9 mouse cellular contexts compared by ENCODE assay signal in the genomic region with DNA sequence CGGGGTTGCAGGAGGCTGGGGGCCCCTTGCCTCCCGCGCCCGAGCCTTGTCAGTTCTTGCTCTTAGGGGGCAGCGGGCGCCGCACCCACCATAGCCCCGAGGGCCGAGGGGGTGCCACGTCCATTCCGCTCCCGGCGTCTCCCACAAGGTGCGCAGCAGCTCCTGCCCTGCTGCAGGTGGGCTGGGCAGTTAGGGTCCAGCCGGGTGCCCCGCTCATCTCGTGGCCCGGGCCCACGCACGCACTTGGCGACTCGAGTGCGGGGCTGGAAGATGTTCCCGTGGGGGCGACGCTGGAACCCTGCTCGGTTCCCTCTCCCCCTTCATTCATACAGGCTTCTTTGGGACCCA. TPM values are rescaled to one million over a fixed set of nuclear protein-coding genes. Genes with fewer than 3 reads are reported as not detected.
A peak's percentile ranks its signal among the peaks of the same experiment; 100 is the strongest.
DNase-seq lines count a peak whose midpoint lies in the region; ATAC-seq and TF ChIP-seq lines count a peak whose summit lies in the region.
"Had no signal": no experiment of that assay in that cellular context is flagged by ENCODE, and none has a peak within 500 bp of the region (broad histone marks: within the 10 kb centered on the region; RNA-seq: fewer than 3 reads in every experiment).

No protein-coding gene starts in this region.

- TF ChIP-seq POLR2A in liver, adult 2 months (IDR thresholded peaks at IDR 0.05; ENCODE audit: extremely low read depth, insufficient read depth, low read length): no peak

- WGBS in liver, adult 2 months: 1% methylated on average over 27 of the region's 27 CpGs
- WGBS in embryonic facial prominence, embryonic 15.5 days: 1% methylated on average over 27 of the region's 27 CpGs
- 0% methylated on average over 27 of the region's 27 CpGs for WGBS in intestine, postnatal 0 days
- under 1% methylated on average over 27 of the region's 27 CpGs for WGBS in neural tube, embryonic 12.5 days

- DNase-seq in liver, adult 2 months (ENCODE audit: extremely low read depth, low read depth, low spot score): no peak
- no peak for DNase-seq in liver
- DNase-seq in ovary, adult 18-20 months (ENCODE audit: low spot score): no peak
- no peak for DNase-seq in thymus, postnatal 10 days (ENCODE audit: low spot score in 2 of 2)
- no peak for DNase-seq in right cerebral cortex, postnatal 10 days (ENCODE audit: low spot score in 2 of 2)

- H3K4me2 ChIP-seq in embryonic facial prominence, embryonic 15.5 days (replicated peaks): peak overlapping the region; percentile 90
- peak overlapping the region; percentile 100 for H3K4me2 ChIP-seq in intestine, postnatal 0 days (replicated peaks; ENCODE audit: low read depth)
- H3K4me2 ChIP-seq in neural tube, embryonic 12.5 days (replicated peaks): peak overlapping the region; percentile 92

- H3K9ac ChIP-seq in liver, adult 2 months (ENCODE audit: low read depth, low read length): peak overlapping the region; percentile 88
- peak overlapping the region; percentile 83 for H3K9ac ChIP-seq in embryonic facial prominence, embryonic 15.5 days
- peak overlapping the region; percentile 94 for H3K9ac ChIP-seq in intestine, postnatal 0 days (ENCODE audit: low read depth, low read length)
- H3K9ac ChIP-seq in neural tube, embryonic 12.5 days: peak overlapping the region; percentile 89

- H3K36me3 ChIP-seq in liver, adult 2 months (ENCODE audit: control insufficient read depth, insufficient read depth, low read length): no peaks in the 10 kb centered on the region
- no peaks in the 10 kb centered on the region for H3K36me3 ChIP-seq in embryonic facial prominence, embryonic 15.5 days
- H3K36me3 ChIP-seq in intestine, postnatal 0 days (ENCODE audit: control insufficient read depth, insufficient read depth): no peaks in the 10 kb centered on the region
- no peaks in the 10 kb centered on the region for H3K36me3 ChIP-seq in neural tube, embryonic 12.5 days

- H3K9me3 ChIP-seq in embryonic facial prominence, embryonic 15.5 days (replicated peaks): no peaks in the 10 kb centered on the region
- no peaks in the 10 kb centered on the region for H3K9me3 ChIP-seq in intestine, postnatal 0 days (ENCODE audit: control insufficient read depth)
- H3K9me3 ChIP-seq in neural tube, embryonic 12.5 days: no peaks in the 10 kb centered on the region

- peaks cover 21% of the 10 kb centered on the region for H3K79me2 ChIP-seq in liver, adult 2 months (ENCODE audit: control insufficient read depth, insufficient read depth, low read length)

- no peaks in the 10 kb centered on the region for H3K27me3 ChIP-seq in liver, adult 2 months (ENCODE audit: control insufficient read depth, insufficient read depth, low read length)
- H3K27me3 ChIP-seq in embryonic facial prominence, embryonic 15.5 days: no peaks in the 10 kb centered on the region; the same call in 1 of the 2 replicates
- no peaks in the 10 kb centered on the region for H3K27me3 ChIP-seq in intestine, postnatal 0 days (replicated peaks; ENCODE audit: control insufficient read depth, insufficient read depth, low read length)
- no peaks in the 10 kb centered on the region for H3K27me3 ChIP-seq in neural tube, embryonic 12.5 days (replicated peaks)

- peak overlapping the region; percentile 79 for H3K4me3 ChIP-seq in liver, adult 2 months (ENCODE audit: insufficient read depth, low read depth, low read length)
- peak overlapping the region; percentile 87 for H3K4me3 ChIP-seq in embryonic facial prominence, embryonic 15.5 days (replicated peaks)
- H3K4me3 ChIP-seq in intestine, postnatal 0 days (ENCODE audit: low read depth, low read length): peak overlapping the region; percentile 98
- H3K4me3 ChIP-seq in neural tube, embryonic 12.5 days: peak overlapping the region; percentile 92

- peak overlapping the region; percentile 63 for H3K27ac ChIP-seq in liver, adult 2 months (replicated peaks; ENCODE audit: insufficient read depth, low read depth, low read length)
- peak overlapping the region; percentile 92 for H3K27ac ChIP-seq in embryonic facial prominence, embryonic 15.5 days (replicated peaks)
- peak overlapping the region; percentile 30; the same call in 1 of the 2 replicates for H3K27ac ChIP-seq in intestine, postnatal 0 days (ENCODE audit: low read depth, low read length)
- no peak overlapping the region for H3K27ac ChIP-seq in neural tube, embryonic 12.5 days

- TF ChIP-seq CTCF in liver, adult 2 months (IDR thresholded peaks at IDR 0.05; ENCODE audit: low read depth, low read length): no peak
- TF ChIP-seq CTCF in intestine, postnatal 0 days (IDR thresholded peaks at IDR 0.05; ENCODE audit: low read depth): no peak

- no peak; the same call in 1 of the 2 replicates for ATAC-seq in embryonic facial prominence, embryonic 15.5 days (ENCODE audit: insufficient number of reproducible peaks, low FRiP score, low TSS enrichment, low read depth)
- ATAC-seq in intestine, postnatal 0 days: peak; percentile 37
- ATAC-seq in neural tube, embryonic 12.5 days (ENCODE audit: low FRiP score, low read depth): peak; percentile 73; the same call in 1 of the 2 replicates

- H3K4me1 ChIP-seq in liver, adult 2 months (ENCODE audit: control insufficient read depth, insufficient read depth, low read length): peaks cover 10% of the 10 kb centered on the region
- peaks cover 25% of the 10 kb centered on the region for H3K4me1 ChIP-seq in embryonic facial prominence, embryonic 15.5 days
- peaks cover 8% of the 10 kb centered on the region; the same call in 1 of the 2 replicates for H3K4me1 ChIP-seq in intestine, postnatal 0 days (replicated peaks; ENCODE audit: control insufficient read depth, insufficient read depth, low read length)
- peaks cover 17% of the 10 kb centered on the region for H3K4me1 ChIP-seq in neural tube, embryonic 12.5 days

RNA-seq across cellular contexts. Expression of a gene that starts 0.4 kb away (rescaled TPM):
- total RNA-seq in liver, adult 2 months (2014; rRNA removed): 20.3 and 25.8 TPM in 2 replicates
- polyA plus RNA-seq in liver, adult 2 months (2012; rRNA removed): 43.5 and 49.4 TPM in 2 replicates
- 67.3 and 67.5 TPM in 2 replicates for polyA plus RNA-seq in embryonic facial prominence, embryonic 15.5 days (2015; fragmentation: Nextera tagmentation; extraction: Ambion mirVana)
- 39.2 and 39.9 TPM in 2 replicates for polyA plus RNA-seq in intestine, postnatal 0 days (2015; fragmentation: Nextera tagmentation; extraction: Ambion mirVana)
- polyA plus RNA-seq in neural tube, embryonic 12.5 days (2016; fragmentation: Nextera tagmentation; extraction: Ambion mirVana): 60.3 and 68.7 TPM in 2 replicates

RNA-seq across cellular contexts. Expression of a gene that starts 36.7 kb away (rescaled TPM):
- total RNA-seq in liver, adult 2 months (2014; rRNA removed): 0.34 and 0.37 TPM in 2 replicates
- 0.26 and 0.93 TPM in 2 replicates for polyA plus RNA-seq in liver, adult 2 months (2012; rRNA removed)
- 0.21 and 0.43 TPM in 2 replicates for polyA plus RNA-seq in embryonic facial prominence, embryonic 15.5 days (2015; fragmentation: Nextera tagmentation; extraction: Ambion mirVana)
- 0.10 and 0.13 TPM in 2 replicates for polyA plus RNA-seq in intestine, postnatal 0 days (2015; fragmentation: Nextera tagmentation; extraction: Ambion mirVana)
- 0.20 and 0.26 TPM in 2 replicates for polyA plus RNA-seq in neural tube, embryonic 12.5 days (2016; fragmentation: Nextera tagmentation; extraction: Ambion mirVana)
- polyA plus RNA-seq: brain, embryonic 14.5 days had no signal
